Mouse (Mus musculus) forebrain, embryonic 12.5 days (tissue): ENCODE measurements around the gene Olfr460. TPM values are rescaled to one million over a fixed set of nuclear protein-coding genes. Genes with fewer than 3 reads are reported as not detected.
"Not testable (repeated sequence)": the region's sequence is repeated elsewhere in the genome, so short reads cannot be mapped to it uniquely, and the experiment has no call there.

Source experiments
- ATAC-seq: fragments of 200-750 bp; cut with Nextera tagmentation; 2 replicates; pipeline ENCODE4 v1.8.0; 2017; ENCODE audit warnings: moderate TSS enrichment; ENCODE audit not compliant: low FRiP score
- H3K27ac ChIP-seq: fragments of 300-500 bp; sonication (generic); 2 replicates; pipeline ENCODE4 v1.5.1; 2016; ENCODE audit warnings: mild to moderate bottlenecking
- H3K27me3 ChIP-seq: fragments of 300-500 bp; sonication (generic); 2 replicates; pipeline ENCODE4 v1.6.1; 2016; ENCODE audit warnings: mild to moderate bottlenecking
- H3K36me3 ChIP-seq: fragments of 300-500 bp; sonication (generic); replicated peaks from 2 replicates; pipeline ENCODE4 v1.6.1; 2016; ENCODE audit warnings: mild to moderate bottlenecking
- H3K4me1 ChIP-seq: fragments of 300-500 bp; sonication (generic); 2 replicates; pipeline ENCODE4 v1.6.1; 2016
- H3K4me2 ChIP-seq: fragments of 300-500 bp; sonication (generic); 2 replicates; pipeline ENCODE4 v1.6.1; 2016; ENCODE audit warnings: mild to moderate bottlenecking, moderate library complexity
- H3K4me3 ChIP-seq: fragments of 300-500 bp; sonication (generic); replicated peaks from 2 replicates; pipeline ENCODE4 v1.5.1; 2016; ENCODE audit warnings: mild to moderate bottlenecking
- H3K9ac ChIP-seq: fragments of 300-500 bp; sonication (generic); 2 replicates; pipeline ENCODE4 v1.6.1; 2016; ENCODE audit warnings: mild to moderate bottlenecking
- H3K9me3 ChIP-seq: fragments of 300-500 bp; sonication (generic); 2 replicates; pipeline ENCODE4 v1.6.1; 2016
- WGBS: fragments of 180-500 bp; shearing (Covaris S2); methylation state at CpG from one replicate; pipeline ENCODE4 v1.1.7; 2016; 5-methylcytosine and 5-hydroxymethylcytosine counted together
- polyA plus RNA-seq: library from polyadenylated mRNA; unstranded; fragments of >200 nt; fragmentation: Nextera tagmentation; extraction: Ambion mirVana; gene quantifications from 2 replicates; pipeline ENCODE4 v1.2.1, GENCODE M21; 2016

The Olfr460 gene
- not detected in 2 replicates for polyA plus RNA-seq

DNA sequence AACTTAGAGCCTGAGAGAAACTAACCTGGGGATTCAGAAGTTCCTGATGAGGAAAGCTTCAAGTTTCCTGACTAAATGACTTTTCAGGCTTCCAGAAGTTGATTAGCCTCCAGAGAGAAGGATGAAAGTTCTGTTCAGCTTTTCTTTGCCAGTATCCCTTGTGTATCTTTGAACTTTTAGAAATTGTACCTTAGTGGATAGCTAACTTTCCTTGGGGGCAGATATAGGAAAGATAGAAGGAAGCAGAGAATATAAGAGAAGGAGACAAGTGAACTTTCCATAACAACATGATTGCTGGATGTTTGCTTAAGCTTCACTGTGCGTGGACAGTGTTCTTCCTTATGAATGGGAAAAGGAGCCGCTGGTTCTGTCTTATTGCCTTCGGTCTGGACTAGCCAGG lies at the start of gene Olfr460:
TSS of gene Olfr460 (plus strand) at position 301 of the 400 bp plus-strand sequence.
- WGBS: 83% methylated on average over 3 of the region's 3 CpGs
- Histone ChIP-seq H3K36me3 (no peaks in the 10 kb centered on the region), H3K9me3 (no peaks in the 10 kb centered on the region)

GRCm38 (mm10) chr6:40544690-40545089 lies 24.6 kb upstream of the Olfr460 start:
- WGBS: 81% methylated on average over 10 of the region's 10 CpGs
- Histone ChIP-seq H3K9ac (no peak overlapping the region), H3K27ac (no peak overlapping the region), H3K36me3 (no peaks in the 10 kb centered on the region), H3K9me3 (no peaks in the 10 kb centered on the region), H3K27me3 (no peaks in the 10 kb centered on the region), H3K4me2 (no peak overlapping the region), H3K4me1 (no peaks in the 10 kb centered on the region), H3K4me3 (no peak overlapping the region)
- ATAC-seq: no peak

More for the DNA sequence above, at the start of gene Olfr460:
- H3K4me1 ChIP-seq: no peaks in the 10 kb centered on the region
- no peak within 1 kb of the TSS for H3K27ac ChIP-seq
- no peak for ATAC-seq
- no peaks in the 10 kb centered on the region for H3K27me3 ChIP-seq
- no peak within 1 kb of the TSS for H3K4me2 ChIP-seq
- H3K9ac ChIP-seq: no peak within 1 kb of the TSS
- no peak within 1 kb of the TSS for H3K4me3 ChIP-seq

GRCm38 (mm10) chr6:40554950-40555349 lies 14.3 kb upstream of the Olfr460 start, which contains the start of gene Olfr461:
Gene Olfr461 (minus strand): TSS chr6:40555050.
- Histone ChIP-seq H3K4me2 (no peak within 1 kb of the TSS), H3K27ac (no peak within 1 kb of the TSS), H3K9ac (no peak within 1 kb of the TSS), H3K27me3 (no peaks in the 10 kb centered on the region), H3K36me3 (no peaks in the 10 kb centered on the region), H3K4me3 (no peak within 1 kb of the TSS), H3K4me1 (no peaks in the 10 kb centered on the region), H3K9me3 (no peaks in the 10 kb centered on the region)
- no peak for ATAC-seq
- 83% methylated on average over 2 of the region's 2 CpGs for WGBS

DNA sequence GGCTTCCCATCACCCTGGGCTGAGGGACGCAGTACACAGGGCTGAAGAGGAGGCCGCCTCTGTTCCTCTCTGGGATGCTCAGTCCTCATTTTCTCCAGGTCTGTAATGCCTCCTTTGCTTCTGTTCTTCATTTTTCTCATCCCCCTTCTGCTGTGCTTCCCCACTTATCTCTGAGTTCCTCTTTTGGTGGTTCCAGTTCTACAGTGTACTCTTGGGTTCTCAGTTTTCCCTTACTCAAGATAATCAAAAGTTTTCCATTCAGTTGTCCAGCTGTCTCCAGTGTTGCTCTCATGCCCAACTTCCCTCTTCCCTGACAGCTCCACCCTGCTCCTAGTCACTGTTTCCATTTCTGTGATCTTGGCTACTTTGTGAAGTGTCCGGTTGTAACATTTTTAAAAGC lies 4.3 kb downstream of the Olfr460 start:
- no peak overlapping the region for H3K27ac ChIP-seq
- no peak overlapping the region for H3K4me3 ChIP-seq
- WGBS: 84% methylated on average over 3 of the region's 3 CpGs
- H3K4me2 ChIP-seq: no peak overlapping the region
- H3K27me3 ChIP-seq: no peaks in the 10 kb centered on the region
- H3K9me3 ChIP-seq: no peaks in the 10 kb centered on the region
- no peak for ATAC-seq
- H3K9ac ChIP-seq: no peak overlapping the region
- no peaks in the 10 kb centered on the region for H3K36me3 ChIP-seq
- no peaks in the 10 kb centered on the region for H3K4me1 ChIP-seq

GRCm38 (mm10) chr6:40576305-40576704 lies 7.0 kb downstream of the Olfr460 start:
- no peaks in the 10 kb centered on the region for H3K27me3 ChIP-seq
- H3K27ac ChIP-seq: no peak overlapping the region
- H3K36me3 ChIP-seq: no peaks in the 10 kb centered on the region
- H3K9me3 ChIP-seq: no peaks in the 10 kb centered on the region
- H3K4me1 ChIP-seq: no peaks in the 10 kb centered on the region
- no peak overlapping the region for H3K4me2 ChIP-seq
- H3K4me3 ChIP-seq: no peak overlapping the region
- WGBS: 74% methylated on average over 1 of the region's 1 CpGs
- no peak overlapping the region for H3K9ac ChIP-seq
- ATAC-seq: no peak

DNA sequence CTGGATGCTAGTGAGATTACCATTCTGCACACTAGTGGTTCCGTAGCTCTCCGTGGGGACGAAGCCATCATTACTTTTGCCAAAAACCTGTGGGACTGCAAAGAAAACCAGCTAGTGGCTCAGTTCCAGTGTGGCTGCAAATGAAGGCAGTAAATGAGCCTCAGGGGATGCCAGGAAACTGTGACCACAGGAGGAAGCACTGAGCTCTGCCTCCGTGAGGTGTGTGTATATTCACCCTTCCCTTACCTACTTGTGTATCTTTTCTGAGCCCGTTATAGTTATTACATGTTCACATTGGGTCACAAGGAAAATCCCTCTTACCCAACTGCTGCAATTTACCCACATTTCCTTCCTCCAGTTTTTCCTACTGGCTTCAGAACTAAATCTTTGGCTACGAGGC lies 15.0 kb downstream of the Olfr460 start:
- H3K9ac ChIP-seq: no peak overlapping the region
- no peak overlapping the region for H3K4me2 ChIP-seq
- no peaks in the 10 kb centered on the region for H3K4me1 ChIP-seq
- WGBS: 88% methylated on average over 6 of the region's 6 CpGs
- H3K4me3 ChIP-seq: no peak overlapping the region
- H3K27me3 ChIP-seq: no peaks in the 10 kb centered on the region
- ATAC-seq: no peak
- no peaks in the 10 kb centered on the region for H3K9me3 ChIP-seq
- H3K27ac ChIP-seq: no peak overlapping the region
- no peaks in the 10 kb centered on the region for H3K36me3 ChIP-seq

DNA sequence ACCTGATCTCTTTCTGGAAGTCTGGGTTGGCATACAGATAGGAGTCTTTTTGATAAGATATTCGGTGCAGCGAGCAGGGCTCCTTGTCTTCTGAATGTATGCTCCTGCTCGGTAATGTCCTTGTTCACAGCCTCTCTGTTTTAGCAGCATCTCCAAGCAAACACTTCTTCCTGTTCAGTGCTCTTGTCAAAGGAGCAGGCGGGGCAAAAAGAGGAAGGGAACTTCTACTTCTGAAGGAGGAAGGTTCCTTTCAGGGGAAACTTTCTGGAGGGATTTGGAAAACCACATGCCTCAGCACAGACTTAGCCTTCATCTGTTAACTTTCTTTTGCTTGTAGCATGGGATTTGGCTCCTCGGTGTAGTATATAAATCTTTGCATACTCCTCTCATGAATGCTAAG lies 16.4 kb downstream of the Olfr460 start, which contains the start of gene Clec5a:
TSS of gene Clec5a (minus strand) at position 177 of the 400 bp plus-strand sequence.
- WGBS: 87% methylated on average over 5 of the region's 5 CpGs
- Histone ChIP-seq H3K27ac (no peak within 1 kb of the TSS), H3K9me3 (no peaks in the 10 kb centered on the region), H3K4me3 (no peak within 1 kb of the TSS), H3K27me3 (no peaks in the 10 kb centered on the region), H3K36me3 (no peaks in the 10 kb centered on the region), H3K9ac (no peak within 1 kb of the TSS), H3K4me2 (no peak within 1 kb of the TSS), H3K4me1 (no peaks in the 10 kb centered on the region)
- ATAC-seq: no peak

DNA sequence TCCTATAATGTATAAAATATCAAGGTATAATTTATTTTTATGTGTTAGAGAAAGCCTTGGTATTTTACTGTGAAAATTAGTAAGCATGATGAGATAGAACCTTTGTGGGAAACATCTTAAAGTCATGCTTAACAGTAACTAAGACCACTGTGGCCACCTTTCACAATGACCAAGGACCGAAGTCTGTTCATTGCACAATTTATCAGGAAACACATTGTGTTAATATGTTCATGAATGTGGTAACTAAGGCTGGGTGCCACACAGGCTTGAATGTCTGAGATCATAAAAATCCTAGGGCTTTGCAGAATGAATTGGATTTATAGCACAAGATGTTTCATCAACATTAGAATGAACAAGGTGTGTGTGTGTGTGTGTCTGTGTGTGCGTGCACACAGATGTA lies 19.1 kb downstream of the Olfr460 start:
- Histone ChIP-seq H3K4me2 (no peak overlapping the region), H3K4me3 (no peak overlapping the region), H3K4me1 (no peaks in the 10 kb centered on the region), H3K9ac (no peak overlapping the region), H3K36me3 (no peaks in the 10 kb centered on the region), H3K9me3 (no peaks in the 10 kb centered on the region), H3K27me3 (no peaks in the 10 kb centered on the region), H3K27ac (no peak overlapping the region)
- 95% methylated on average over 2 of the region's 2 CpGs for WGBS
- ATAC-seq: no peak

GRCm38 (mm10) chr6:40594804-40595550 lies 25.7 kb downstream of the Olfr460 start:
- Histone ChIP-seq H3K4me1 (no peaks in the 10 kb centered on the region), H3K9me3 (no peaks in the 10 kb centered on the region)
- 76% methylated on average over 3 of the region's 3 CpGs for WGBS

GRCm38 (mm10) chr6:40598546-40598945 lies 29.3 kb downstream of the Olfr460 start:
- not testable (repeated sequence) for ATAC-seq, H3K4me2 ChIP-seq, H3K9ac ChIP-seq, H3K4me3 ChIP-seq, H3K36me3 ChIP-seq, H3K9me3 ChIP-seq, H3K4me1 ChIP-seq, H3K27me3 ChIP-seq, H3K27ac ChIP-seq
- WGBS: 29% methylated on average over 4 of the region's 4 CpGs

More at GRCm38 (mm10) chr6:40594804-40595550, 25.7 kb downstream of the Olfr460 start:
- Histone ChIP-seq H3K36me3 (no peaks in the 10 kb centered on the region), H3K27ac (no peak overlapping the region), H3K4me2 (no peak overlapping the region), H3K27me3 (no peaks in the 10 kb centered on the region), H3K9ac (no peak overlapping the region), H3K4me3 (no peak overlapping the region)
- ATAC-seq: no peak

DNA sequence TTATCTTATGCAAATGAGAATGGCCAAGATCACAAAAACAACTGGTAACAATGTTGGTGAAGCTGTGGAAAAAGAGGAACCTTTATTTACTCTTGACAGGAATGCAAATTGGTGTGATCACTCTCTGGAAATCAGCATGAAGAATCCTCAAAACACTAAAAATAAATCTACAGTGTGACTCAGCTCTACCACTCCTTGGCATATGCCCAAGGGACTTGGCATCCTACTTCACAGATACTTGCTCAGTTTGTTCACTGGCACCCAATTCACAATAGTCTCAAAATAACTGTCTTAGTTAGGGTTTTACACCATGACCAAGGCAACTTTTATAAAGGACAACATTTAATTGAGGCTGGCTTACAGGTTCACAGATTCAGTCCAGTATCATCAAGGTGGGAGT lies 38.1 kb downstream of the Olfr460 start:
- H3K4me3 ChIP-seq: no peak overlapping the region
- no peaks in the 10 kb centered on the region for H3K9me3 ChIP-seq
- no peaks in the 10 kb centered on the region for H3K36me3 ChIP-seq
- no peak for ATAC-seq
- no peak overlapping the region for H3K27ac ChIP-seq
- no peak overlapping the region for H3K4me2 ChIP-seq
- no peaks in the 10 kb centered on the region for H3K4me1 ChIP-seq
- H3K27me3 ChIP-seq: no peaks in the 10 kb centered on the region
- no peak overlapping the region for H3K9ac ChIP-seq

GRCm38 (mm10) chr6:40610244-40610643 lies 41.0 kb downstream of the Olfr460 start:
- no peak for ATAC-seq
- H3K4me1 ChIP-seq: no peaks in the 10 kb centered on the region
- no peak overlapping the region for H3K4me3 ChIP-seq
- no peaks in the 10 kb centered on the region for H3K36me3 ChIP-seq
- no peak overlapping the region for H3K4me2 ChIP-seq
- H3K27ac ChIP-seq: no peak overlapping the region
- no peaks in the 10 kb centered on the region for H3K27me3 ChIP-seq
- no peak overlapping the region for H3K9ac ChIP-seq
- 84% methylated on average over 8 of the region's 8 CpGs for WGBS
- no peaks in the 10 kb centered on the region for H3K9me3 ChIP-seq

GRCm38 (mm10) chr6:40613260-40613852 lies 44.1 kb downstream of the Olfr460 start, which contains the start of gene Tas2r138:
Gene Tas2r138 (minus strand): TSS chr6:40613310.
- ATAC-seq: no peak
- Histone ChIP-seq H3K36me3 (no peaks in the 10 kb centered on the region), H3K9me3 (no peaks in the 10 kb centered on the region), H3K4me1 (no peaks in the 10 kb centered on the region), H3K27me3 (no peaks in the 10 kb centered on the region), H3K27ac (no peak within 1 kb of the TSS), H3K9ac (no peak within 1 kb of the TSS), H3K4me3 (no peak within 1 kb of the TSS), H3K4me2 (no peak within 1 kb of the TSS)
- WGBS: 87% methylated on average over 4 of the region's 4 CpGs
